ENCODE assay signal across 15 mouse cellular contexts in genomic region chr10:59459767-59460166, GRCm38 (mm10). TPM values are rescaled to one million over a fixed set of nuclear protein-coding genes. Genes with fewer than 3 reads are reported as not detected.
DNase-seq lines count a peak whose midpoint lies in the region; ATAC-seq and TF ChIP-seq lines count a peak whose summit lies in the region.
"Had no signal": no experiment of that assay in that cellular context is flagged by ENCODE, and none has a peak within 500 bp of the region (broad histone marks: within the 10 kb centered on the region; RNA-seq: fewer than 3 reads in every experiment).

No protein-coding gene starts in this region.

- TF ChIP-seq EP300 in heart, adult 2 months (IDR thresholded peaks at IDR 0.05; ENCODE audit: insufficient read depth, low read depth, low read length): no peak

- TF ChIP-seq POLR2A in heart, adult 2 months (IDR thresholded peaks at IDR 0.05; ENCODE audit: insufficient read depth, low read depth, low read length): no peak

- H3K79me2 ChIP-seq in heart, adult 2 months (replicated peaks; ENCODE audit: control insufficient read depth, insufficient read depth, low read length): no peaks in the 10 kb centered on the region

- no peak overlapping the region for H3K4me3 ChIP-seq in left cerebral cortex, adult 2 months
- no peak overlapping the region for H3K4me3 ChIP-seq in heart, adult 2 months
- H3K4me3 ChIP-seq: embryonic facial prominence, embryonic 13.5 days; liver, embryonic 15.5 days had no signal

- peak; percentile 55; the same call in 1 of the 2 replicates for ATAC-seq in frontal cortex, adult (ENCODE audit: low TSS enrichment)
- ATAC-seq: intestine, embryonic 16.5 days had no signal

- no peak overlapping the region for H3K27ac ChIP-seq in left cerebral cortex, adult 2 months
- H3K27ac ChIP-seq in heart, adult 2 months: no peak overlapping the region
- H3K27ac ChIP-seq: embryonic facial prominence, embryonic 13.5 days; liver, embryonic 15.5 days had no signal

- no peaks in the 10 kb centered on the region for H3K36me3 ChIP-seq in heart, adult 2 months (ENCODE audit: control insufficient read depth, insufficient read depth, low read length)
- H3K36me3 ChIP-seq: embryonic facial prominence, embryonic 13.5 days had no signal

- intact Hi-C loops in left cerebral cortex, adult 2 months (cut with DNase I): no loop called here
- intact Hi-C loops in heart, adult 2 months (cut with DNase I): no loop called here

- H3K9ac ChIP-seq in heart, adult 2 months (ENCODE audit: low read depth, low read length): no peak overlapping the region
- H3K9ac ChIP-seq: embryonic facial prominence, embryonic 13.5 days; liver, embryonic 15.5 days had no signal

- no peaks in the 10 kb centered on the region for H3K4me1 ChIP-seq in heart, adult 2 months (ENCODE audit: control insufficient read depth, insufficient read depth, low read length)
- H3K4me1 ChIP-seq: embryonic facial prominence, embryonic 13.5 days; liver, embryonic 15.5 days had no signal

- no peak for TF ChIP-seq CTCF in left cerebral cortex, adult 2 months (IDR thresholded peaks at IDR 0.05)
- TF ChIP-seq CTCF in heart, adult 2 months (IDR thresholded peaks at IDR 0.05): no peak

- no peak for DNase-seq in frontal cortex, postnatal 14 days (ENCODE audit: low spot score in 2 of 2)
- peak; percentile 73 for DNase-seq in right cerebral cortex, adult 18-20 months
- DNase-seq in right cerebral cortex, postnatal 4 days: no peak
- peak; percentile 25 to 42 for DNase-seq in left cerebral cortex, adult 2 months (ENCODE audit: extremely low spot score in 1 of 2, low spot score in 2 of 2)
- DNase-seq in thymus, postnatal 4 days: no peak
- no peak for DNase-seq in spleen, postnatal 4 days (ENCODE audit: low spot score in 2 of 2)
- DNase-seq in heart, adult 2 months: no peak
- DNase-seq: heart, adult 18-20 months; heart, postnatal 36 days; thymus, postnatal 25 days had no signal

- 92% methylated on average over 12 of the region's 12 CpGs for WGBS in heart, adult 2 months

- no peaks in the 10 kb centered on the region for H3K27me3 ChIP-seq in heart, adult 2 months (ENCODE audit: control insufficient read depth, insufficient read depth, low read length)
- H3K27me3 ChIP-seq: embryonic facial prominence, embryonic 13.5 days; liver, embryonic 15.5 days had no signal

RNA-seq across cellular contexts. Expression of gene Oit3, which starts 18.2 kb away (rescaled TPM):
- under 1 TPM; 0.16 to 0.34 TPM for total RNA-seq in left cerebral cortex, adult 2 months (2021)
- total RNA-seq in heart, adult 2 months (2021): not detected
- polyA plus RNA-seq in heart, adult 2 months (2012; rRNA removed): 0.55 and 0.59 TPM in 2 replicates
- total RNA-seq: heart, adult 18-20 months; heart, postnatal 36 days had no signal

RNA-seq across cellular contexts. Expression of gene Pla2g12b, which starts 56.3 kb away (rescaled TPM):
- total RNA-seq in left cerebral cortex, adult 2 months (2021): not detected
- total RNA-seq in heart, adult 2 months (2021): not detected
- 0.10 TPM in 1 of 2 replicates, not detected in the other for polyA plus RNA-seq in heart, adult 2 months (2012; rRNA removed)
- total RNA-seq: adrenal gland, adult 18-20 months; heart, adult 18-20 months; heart, postnatal 36 days had no signal
- polyA plus RNA-seq: embryonic facial prominence, embryonic 13.5 days had no signal

Comparison
In these comparisons a context has a peak if more than half of its experiments do, and no peak if none do; other contexts are left out.
1. DNase-seq: peak in right cerebral cortex, adult 18-20 months (single experiment) and left cerebral cortex, adult 2 months (2 of 2); none in frontal cortex, postnatal 14 days (0 of 2), right cerebral cortex, postnatal 4 days (single experiment), thymus, postnatal 4 days (single experiment), spleen, postnatal 4 days (0 of 2) and heart, adult 2 months (0 of 2).